Mouse (Mus musculus): ENCODE measurements around the gene Nol6.

Nol6 gene

DNA sequence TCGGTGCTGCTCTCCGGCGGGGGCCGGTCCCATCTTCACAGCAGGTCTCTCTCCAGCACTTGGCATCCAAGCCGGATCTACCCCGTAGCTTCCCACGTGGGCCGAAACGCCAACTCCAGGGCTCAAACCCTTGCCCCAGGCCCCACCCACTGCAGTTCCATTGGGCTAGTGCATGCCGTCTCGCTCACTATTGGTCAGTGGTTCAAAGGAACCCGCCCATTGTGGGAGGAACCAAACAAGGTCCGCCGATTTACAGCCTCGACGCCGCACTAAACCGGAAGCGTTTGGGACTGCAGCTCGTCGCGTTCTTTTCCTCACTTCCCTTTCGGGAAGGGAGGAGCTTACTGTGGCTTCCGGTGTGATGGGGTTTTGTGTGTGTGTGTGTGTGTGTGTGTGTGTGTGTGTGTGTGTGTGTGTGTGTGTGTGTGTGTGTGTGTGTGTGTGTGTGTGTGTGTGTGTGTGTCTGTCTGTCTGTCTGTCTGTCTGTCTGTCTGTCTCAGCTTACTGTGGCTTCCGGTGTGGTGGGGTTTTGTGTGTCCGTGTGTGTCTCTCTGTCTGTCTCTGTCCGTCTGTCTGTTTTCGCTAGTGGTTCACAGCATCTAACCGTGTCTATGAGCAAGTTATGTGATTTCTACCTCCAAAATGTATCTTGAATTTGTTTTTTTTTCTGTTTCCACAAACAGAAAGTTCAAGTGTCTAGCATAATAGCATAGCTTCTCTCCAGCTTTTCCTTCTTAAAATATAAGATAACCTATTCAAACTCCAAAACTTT lies at the start of gene Nol6:
Gene Nol6, minus strand, starts transcription at position 276 of the 772 bp plus-strand sequence.
- peak; percentile 97 for DNase-seq

- DNase-seq = no peak
Observed at GRCm38 (mm10) chr4:41170970-41171369, 46.7 kb upstream of the Nol6 start.

- peak; percentile 89 for DNase-seq
Observed at GRCm38 (mm10) chr4:41165693-41166475, 41.6 kb upstream of the Nol6 start.

DNA sequence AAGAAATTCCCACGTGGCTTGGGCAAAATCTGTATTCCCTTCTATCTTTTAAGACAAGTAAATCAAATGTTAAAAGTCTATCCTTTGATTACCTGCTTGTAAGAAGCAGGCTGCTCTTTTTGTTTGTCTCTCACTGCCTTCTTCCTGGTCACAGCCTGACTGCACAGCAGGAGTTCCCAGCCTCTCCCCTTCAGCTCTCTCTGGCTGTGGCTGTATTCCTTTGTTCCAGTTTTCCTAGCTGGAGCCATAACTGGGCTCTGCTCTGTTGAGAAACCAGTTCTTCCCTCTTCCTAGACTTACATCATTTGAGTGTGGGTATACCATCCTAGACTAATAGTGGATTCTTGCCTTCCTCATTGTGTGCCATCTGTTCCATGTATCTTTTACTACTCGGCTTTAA lies 40.7 kb upstream of the Nol6 start:
- DNase-seq = no peak

GRCm38 (mm10) chr4:41161232-41161631 lies 37.0 kb upstream of the Nol6 start:
- DNase-seq = no peak

DNA sequence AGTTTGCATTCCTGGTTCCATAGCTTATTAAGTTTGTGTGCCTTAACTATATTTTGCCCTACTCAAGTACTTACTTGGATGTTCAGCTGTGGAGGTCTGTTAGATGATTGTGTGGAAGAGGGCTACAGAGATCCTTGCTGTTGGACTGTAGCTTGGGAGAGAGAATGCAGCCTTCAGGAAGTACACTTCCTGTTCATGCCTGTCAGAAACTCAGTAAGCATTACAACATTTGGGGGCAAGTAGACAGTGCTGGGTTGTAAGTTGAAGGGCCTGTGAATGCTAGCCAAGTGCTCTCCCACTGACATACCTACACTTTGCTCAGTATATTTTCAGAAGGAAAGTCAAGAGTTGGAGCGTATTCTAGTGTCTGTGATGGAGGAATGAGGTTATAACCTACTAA lies 34.0 kb upstream of the Nol6 start:
- DNase-seq = no peak

DNA sequence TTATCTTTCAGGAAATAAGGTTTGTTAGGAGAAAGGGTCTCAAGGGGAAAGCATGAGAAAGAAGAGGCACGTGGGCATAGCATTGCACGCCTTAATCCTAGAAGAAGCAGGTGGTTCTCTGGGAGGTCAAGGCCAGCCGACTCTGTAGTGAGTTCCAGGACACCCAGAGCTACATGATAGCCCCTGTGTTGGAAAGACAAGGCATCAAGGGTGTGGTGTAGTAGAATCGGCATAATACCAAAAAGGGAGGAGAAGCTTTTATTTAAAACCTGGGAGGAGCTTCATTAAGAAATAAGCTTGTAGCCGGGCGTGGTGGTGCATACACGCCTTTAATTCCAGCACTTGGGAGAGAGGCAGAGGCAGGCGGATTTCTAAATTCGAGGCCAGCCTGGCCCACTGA lies 32.7 kb upstream of the Nol6 start:
- no peak for DNase-seq

- DNase-seq = no peak
Observed at GRCm38 (mm10) chr4:41153146-41153545, 28.9 kb upstream of the Nol6 start.

- no peak for DNase-seq
Observed at GRCm38 (mm10) chr4:41151186-41151585, 26.9 kb upstream of the Nol6 start.

DNA sequence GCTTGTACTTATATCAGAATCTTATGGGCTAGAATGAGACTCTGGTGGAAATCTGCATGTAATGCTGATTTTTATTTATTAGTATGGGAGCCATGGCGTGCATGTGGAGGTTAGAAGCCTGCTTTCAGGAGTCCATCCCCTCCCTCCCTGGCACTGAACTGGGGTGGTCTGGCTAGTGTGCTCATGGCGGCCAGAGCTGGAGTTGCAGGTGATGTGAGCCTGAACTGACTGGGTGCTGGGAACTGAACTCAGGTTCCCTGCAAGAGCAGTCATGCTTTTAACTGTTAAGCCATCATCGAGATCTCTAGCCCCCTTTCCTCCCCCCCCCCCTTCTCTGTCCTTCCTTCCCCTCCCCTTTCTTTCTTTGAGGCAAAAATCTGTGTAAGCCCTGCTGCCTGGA lies 25.6 kb upstream of the Nol6 start:
- no peak for DNase-seq

DNA sequence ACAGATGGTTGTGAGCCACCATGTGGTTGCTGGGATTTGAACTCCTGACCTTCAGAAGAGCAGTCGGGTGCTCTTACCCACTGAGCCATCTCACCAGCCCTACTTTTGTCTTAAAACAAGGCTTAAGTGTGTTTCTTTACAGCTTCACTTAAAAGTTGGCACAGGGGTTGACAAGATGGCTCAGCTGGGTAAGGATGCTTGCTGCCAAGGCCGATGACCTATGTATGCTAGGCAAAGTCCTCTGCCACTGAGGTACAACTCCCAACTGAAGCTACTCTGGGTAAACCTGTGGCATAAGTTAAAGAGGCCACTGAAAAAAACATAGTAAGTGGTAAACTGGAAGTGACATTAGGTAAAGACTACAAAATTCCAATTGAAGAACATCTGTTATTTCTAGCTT lies 18.3 kb upstream of the Nol6 start:
- DNase-seq = no peak

GRCm38 (mm10) chr4:41140174-41140875 lies 16.1 kb upstream of the Nol6 start:
- DNase-seq = no peak

GRCm38 (mm10) chr4:41136811-41137210 lies 12.6 kb upstream of the Nol6 start:
- DNase-seq = no peak

DNA sequence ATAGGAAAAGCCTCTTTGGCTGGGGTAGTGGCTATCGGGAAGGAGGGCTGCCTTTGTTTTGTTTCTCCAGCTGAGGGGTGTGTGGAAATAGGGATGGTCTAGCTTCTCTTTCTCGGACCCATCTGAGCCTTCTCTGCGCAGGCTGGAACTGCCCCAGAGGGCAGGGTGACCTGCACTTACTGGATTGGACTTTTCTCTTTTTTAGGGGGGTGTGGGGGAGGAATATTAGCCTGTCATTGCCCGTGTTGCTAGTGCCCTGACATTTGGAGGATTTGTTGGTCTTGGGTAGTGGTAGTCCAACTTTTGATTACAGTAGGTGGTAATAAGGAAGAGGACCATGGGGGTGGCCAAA lies 12.2 kb upstream of the Nol6 start:
- DNase-seq = no peak

- peak; percentile 59 for DNase-seq
Observed at GRCm38 (mm10) chr4:41135711-41136453, 11.6 kb upstream of the Nol6 start, which contains the start of gene Ube2r2. TSS of gene Ube2r2 (plus strand) at chr4:41135743.

DNA sequence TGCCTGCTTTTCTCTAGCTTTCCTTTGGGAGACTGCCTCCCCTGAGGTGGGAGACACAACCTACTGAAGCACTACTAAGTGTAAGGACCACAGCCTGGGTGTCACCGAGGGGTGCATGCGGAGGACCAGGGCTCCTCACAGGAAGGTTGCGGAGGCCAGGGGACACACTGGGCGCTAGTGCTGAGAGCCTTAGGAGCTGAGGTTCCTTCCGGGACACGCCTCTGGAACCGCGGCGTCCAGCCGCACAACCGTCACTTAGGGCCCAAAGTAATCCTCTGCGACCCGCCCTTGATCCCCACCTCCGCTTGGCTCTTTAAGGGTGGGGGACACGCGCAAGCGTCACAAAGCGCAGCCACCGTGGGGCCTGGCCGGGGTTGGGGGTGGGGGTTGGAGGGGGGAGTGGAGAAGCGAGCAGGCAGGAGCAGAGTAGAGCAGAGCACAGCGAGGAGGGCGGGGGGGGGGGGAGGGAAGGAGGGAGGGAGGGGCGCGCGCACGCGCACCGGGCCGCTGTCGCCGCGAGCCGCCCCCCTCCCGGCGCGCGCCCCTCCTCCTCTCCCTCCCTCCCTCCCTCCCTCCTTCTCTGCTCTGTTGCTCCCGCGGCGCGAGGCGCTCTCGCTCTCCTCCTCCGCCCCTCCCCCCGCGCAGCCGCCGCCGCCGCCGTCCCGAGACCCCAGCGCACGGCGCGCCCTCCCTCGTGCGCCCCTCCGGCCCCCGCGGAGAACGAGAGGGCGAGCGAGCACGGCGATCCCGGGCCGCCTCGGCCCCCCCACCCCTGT lies 10.9 kb upstream of the Nol6 start:
- DNase-seq = peak; percentile 80

GRCm38 (mm10) chr4:41133529-41134291 lies 9.5 kb upstream of the Nol6 start:
- DNase-seq = no peak

DNA sequence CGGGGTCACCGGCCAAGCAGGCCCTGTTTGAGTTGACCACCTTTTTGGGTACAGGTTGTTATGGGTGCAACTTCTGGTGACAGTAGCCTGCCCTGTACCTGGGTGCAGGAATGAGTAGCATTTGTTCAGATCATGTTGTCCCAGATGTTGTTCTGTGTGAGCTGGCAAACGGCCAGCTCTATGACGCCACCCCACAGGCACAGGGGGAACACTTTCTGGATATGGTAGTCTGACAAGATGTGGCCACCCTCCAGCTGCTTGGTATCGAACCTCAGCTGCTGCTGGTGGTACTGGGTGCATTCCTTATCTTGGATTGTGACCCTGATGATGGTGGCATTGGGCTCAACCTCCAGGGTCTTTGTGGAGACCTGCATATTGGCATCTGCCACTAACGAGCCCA lies 8.2 kb upstream of the Nol6 start:
- no peak for DNase-seq

- DNase-seq = no peak
Observed at GRCm38 (mm10) chr4:41129836-41130235, 5.6 kb upstream of the Nol6 start.

- DNase-seq = peak; percentile 75
Observed at GRCm38 (mm10) chr4:41129406-41129805, 5.2 kb upstream of the Nol6 start.

- peak; percentile 75 for DNase-seq
Observed at GRCm38 (mm10) chr4:41118706-41119292, 5.5 kb downstream of the Nol6 start.

All from lung, postnatal 14 days (tissue).